Mouse (Mus musculus) limb, embryonic 15.5 days (tissue): Measurements from ENCODE around the gene March10. TPM values are rescaled to one million over a fixed set of nuclear protein-coding genes. Genes with fewer than 3 reads are reported as not detected.

Experiments used
- ATAC-seq: fragments of 200-750 bp; cut with Nextera tagmentation; 2 replicates; pipeline ENCODE4 v1.8.0; 2017; ENCODE audit warnings: low read depth, moderate TSS enrichment; ENCODE audit not compliant: insufficient number of reproducible peaks, low FRiP score, low TSS enrichment
- H3K27ac ChIP-seq: fragments of 300-500 bp; sonication (generic); 2 replicates; pipeline ENCODE4 v1.5.1; 2015; ENCODE audit warnings: moderate library complexity, mild to moderate bottlenecking, inconsistent platforms
- H3K27me3 ChIP-seq: fragments of 300-500 bp; sonication (generic); 2 replicates; pipeline ENCODE4 v1.6.1; 2015; ENCODE audit warnings: inconsistent platforms
- H3K36me3 ChIP-seq: fragments of 300-500 bp; sonication (generic); 2 replicates; pipeline ENCODE4 v1.6.1; 2015; ENCODE audit warnings: inconsistent platforms
- H3K4me1 ChIP-seq: fragments of 300-500 bp; sonication (generic); 2 replicates; pipeline ENCODE4 v1.6.1; 2015; ENCODE audit warnings: inconsistent platforms
- H3K4me2 ChIP-seq: fragments of 300-500 bp; sonication (generic); 2 replicates; pipeline ENCODE4 v1.6.1; 2015; ENCODE audit warnings: mild to moderate bottlenecking, inconsistent platforms
- H3K4me3 ChIP-seq: fragments of 300-500 bp; sonication (generic); 2 replicates; pipeline ENCODE4 v1.5.1; 2015; ENCODE audit warnings: mild to moderate bottlenecking, inconsistent platforms
- H3K9ac ChIP-seq: fragments of 300-500 bp; sonication (generic); 2 replicates; pipeline ENCODE4 v1.6.1; 2015; ENCODE audit warnings: inconsistent platforms
- H3K9me3 ChIP-seq: fragments of 300-500 bp; sonication (generic); 2 replicates; pipeline ENCODE4 v1.6.1; 2016; ENCODE audit warnings: inconsistent platforms
- WGBS: fragments of 180-500 bp; shearing (Covaris S2); methylation state at CpG from one replicate; pipeline ENCODE4 v1.1.7; 2015; 5-methylcytosine and 5-hydroxymethylcytosine counted together
- polyA plus RNA-seq: library from polyadenylated mRNA; unstranded; fragments of >200 nt; fragmentation: Nextera tagmentation; extraction: Ambion mirVana; gene quantifications from 2 replicates; pipeline ENCODE4 v1.2.1, GENCODE M21; 2015

Gene March10
- not detected in 2 replicates for polyA plus RNA-seq

DNA sequence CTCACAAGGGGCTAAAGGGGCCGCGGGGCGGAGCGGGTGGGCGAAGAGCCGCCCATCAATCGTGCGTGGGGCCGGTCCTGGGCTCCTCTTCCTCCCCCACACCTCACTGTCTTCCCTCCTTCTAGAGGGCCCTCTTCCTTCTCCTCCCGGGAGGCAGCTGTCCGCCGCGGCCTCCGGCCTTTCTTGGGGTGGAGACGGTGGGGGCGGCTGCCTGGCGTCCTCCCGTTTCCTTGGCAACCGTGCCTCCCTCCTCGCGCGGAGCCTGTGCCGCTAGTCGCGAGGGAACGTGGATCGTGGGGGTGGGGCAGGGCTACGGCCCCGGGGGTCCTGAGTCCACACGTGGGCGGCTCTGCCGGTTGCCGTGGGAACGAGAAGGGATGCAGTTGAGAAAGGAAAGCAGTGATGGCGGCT, at the start of gene March10:
TSS of gene March10 (minus strand) at position 239 of the 411 bp plus-strand sequence.
- peak within 1 kb of the TSS; percentile 48 for H3K4me3 ChIP-seq
- 0 out of 2 replicates have a peak, but pooled peaks cover 4% of the 10 kb centered on the region for H3K27me3 ChIP-seq
- WGBS = 2% methylated on average over 35 of the region's 35 CpGs
- H3K4me1 ChIP-seq = peaks cover 8% of the 10 kb centered on the region
- H3K36me3 ChIP-seq = no peaks in the 10 kb centered on the region
- H3K27ac ChIP-seq = no peak within 1 kb of the TSS
- no peaks in the 10 kb centered on the region for H3K9me3 ChIP-seq
- peak within 1 kb of the TSS; percentile 40; the same call in 1 of the 2 replicates for H3K9ac ChIP-seq
- no peak for ATAC-seq
- peak within 1 kb of the TSS; percentile 88 for H3K4me2 ChIP-seq

DNA sequence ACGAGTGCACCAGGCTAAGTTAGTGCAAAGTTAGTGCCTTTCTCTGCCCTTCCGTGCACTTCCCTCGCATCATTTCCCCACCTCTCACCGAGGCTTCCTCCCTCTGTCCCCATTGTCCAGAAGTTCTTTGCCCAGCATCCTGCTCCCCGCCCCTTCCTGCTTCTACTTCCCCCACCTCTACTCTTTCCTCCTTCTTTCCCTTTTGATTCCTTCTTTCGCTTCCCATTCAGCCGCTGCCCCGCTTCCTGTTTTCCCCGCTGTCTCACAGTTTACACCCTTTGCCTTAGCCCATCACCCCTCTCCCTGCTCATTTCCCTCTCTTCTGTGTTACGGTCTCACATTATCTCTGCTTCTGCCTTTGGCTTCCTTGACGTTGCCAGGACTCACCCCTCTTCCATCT, 49.8 kb upstream of the March10 start:
- Histone ChIP-seq H3K4me3 (no peak overlapping the region), H3K36me3 (no peaks in the 10 kb centered on the region), H3K9me3 (no peaks in the 10 kb centered on the region), H3K4me1 (peaks cover 32% of the 10 kb centered on the region), H3K4me2 (no peak overlapping the region), H3K27me3 (no peaks in the 10 kb centered on the region), H3K9ac (no peak overlapping the region), H3K27ac (peak overlapping the region; percentile 75; the same call in 1 of the 2 replicates)
- ATAC-seq = no peak
- WGBS = 79% methylated on average over 11 of the region's 11 CpGs

DNA sequence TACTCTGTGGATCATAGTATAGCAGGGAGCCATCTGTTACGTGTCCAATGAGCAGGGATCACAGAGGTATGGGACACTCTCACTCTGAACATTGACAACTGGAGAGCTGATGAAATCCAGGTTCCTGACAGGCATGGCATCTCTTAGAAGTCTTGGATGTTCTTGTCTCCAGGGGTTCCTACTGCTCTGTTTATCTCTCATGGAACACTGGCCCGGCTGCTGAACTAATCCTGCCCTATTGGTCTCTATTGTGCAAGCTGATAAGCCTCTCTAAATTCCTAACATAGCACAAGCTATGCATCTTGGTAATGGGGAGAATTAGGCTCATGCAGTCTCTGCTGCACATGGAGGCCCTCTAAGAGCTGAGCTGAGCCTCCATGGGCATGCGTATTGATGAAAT, 48.5 kb upstream of the March10 start:
- Histone ChIP-seq H3K9ac (no peak overlapping the region), H3K4me3 (no peak overlapping the region), H3K4me2 (no peak overlapping the region), H3K27me3 (no peaks in the 10 kb centered on the region), H3K9me3 (no peaks in the 10 kb centered on the region), H3K36me3 (no peaks in the 10 kb centered on the region), H3K4me1 (peaks cover 27% of the 10 kb centered on the region), H3K27ac (no peak overlapping the region)
- ATAC-seq = no peak
- 70% methylated on average over 3 of the region's 3 CpGs for WGBS

DNA sequence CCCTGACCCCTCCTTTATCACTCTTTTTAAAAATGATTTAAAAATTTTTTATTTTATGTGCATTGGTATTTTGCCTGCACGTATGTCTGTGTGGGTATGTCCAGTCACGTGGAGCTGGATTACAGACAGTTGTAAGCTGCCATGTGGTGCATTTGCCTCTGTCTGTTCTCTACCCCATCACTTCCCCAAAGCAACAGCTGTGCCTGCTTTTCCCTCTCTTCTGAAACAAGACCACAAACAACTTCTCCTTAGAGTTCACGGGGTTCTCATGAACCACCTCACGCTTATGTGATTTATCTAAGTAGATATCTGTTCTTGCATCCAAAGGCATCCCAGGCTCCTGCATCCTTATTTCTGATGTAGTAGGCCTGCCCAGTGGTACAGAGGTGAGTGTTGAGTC, 45.8 kb upstream of the March10 start:
- no peak overlapping the region for H3K27ac ChIP-seq
- no peak overlapping the region for H3K4me3 ChIP-seq
- H3K27me3 ChIP-seq = no peaks in the 10 kb centered on the region
- H3K9ac ChIP-seq = no peak overlapping the region
- peaks cover 14% of the 10 kb centered on the region for H3K4me1 ChIP-seq
- H3K9me3 ChIP-seq = no peaks in the 10 kb centered on the region
- WGBS = 83% methylated on average over 4 of the region's 4 CpGs
- ATAC-seq = no peak
- H3K4me2 ChIP-seq = no peak overlapping the region
- H3K36me3 ChIP-seq = no peaks in the 10 kb centered on the region

- H3K9me3 ChIP-seq = no peaks in the 10 kb centered on the region
- no peak overlapping the region for H3K4me3 ChIP-seq
- peaks cover 23% of the 10 kb centered on the region; the same call in 1 of the 2 replicates for H3K4me1 ChIP-seq
- no peaks in the 10 kb centered on the region for H3K27me3 ChIP-seq
- ATAC-seq = no peak
- no peak overlapping the region for H3K4me2 ChIP-seq
- 56% methylated on average over 6 of the region's 6 CpGs for WGBS
- no peak overlapping the region for H3K9ac ChIP-seq
- no peak overlapping the region for H3K27ac ChIP-seq
- H3K36me3 ChIP-seq = no peaks in the 10 kb centered on the region
Measured at GRCm38 (mm10) chr11:105497505-105497904, 41.0 kb upstream of the March10 start.

DNA sequence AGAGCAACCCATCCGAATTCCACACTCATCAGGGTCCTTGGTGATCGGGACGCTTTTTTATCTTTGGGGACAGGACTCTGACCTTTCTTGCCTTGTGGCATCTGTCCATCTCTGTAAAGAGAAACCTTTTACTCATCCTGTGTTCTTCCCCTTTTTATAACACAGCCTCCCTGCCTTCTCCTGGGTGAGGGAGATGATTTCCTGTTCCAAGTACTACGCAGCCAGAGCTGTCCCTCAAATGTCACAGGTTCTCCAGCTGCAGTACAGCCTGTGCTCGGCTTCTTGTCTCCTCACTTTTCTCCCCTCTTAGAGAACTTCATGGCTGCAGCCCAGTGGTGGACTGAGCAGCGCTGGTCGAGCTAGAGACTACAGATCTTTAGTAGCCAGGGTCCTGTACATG, 40.1 kb upstream of the March10 start:
- peaks cover 23% of the 10 kb centered on the region; the same call in 1 of the 2 replicates for H3K4me1 ChIP-seq
- H3K4me3 ChIP-seq = no peak overlapping the region
- H3K9ac ChIP-seq = no peak overlapping the region
- H3K27me3 ChIP-seq = no peaks in the 10 kb centered on the region
- 61% methylated on average over 7 of the region's 7 CpGs for WGBS
- no peak overlapping the region for H3K27ac ChIP-seq
- H3K9me3 ChIP-seq = no peaks in the 10 kb centered on the region
- H3K4me2 ChIP-seq = no peak overlapping the region
- H3K36me3 ChIP-seq = no peaks in the 10 kb centered on the region
- ATAC-seq = no peak

- Histone ChIP-seq H3K27me3 (no peaks in the 10 kb centered on the region), H3K27ac (no peak overlapping the region), H3K4me2 (peak overlapping the region; percentile 22), H3K4me3 (no peak overlapping the region), H3K36me3 (no peaks in the 10 kb centered on the region), H3K4me1 (peaks cover 23% of the 10 kb centered on the region; the same call in 1 of the 2 replicates), H3K9me3 (no peaks in the 10 kb centered on the region), H3K9ac (no peak overlapping the region)
- WGBS = 42% methylated on average over 18 of the region's 18 CpGs
- no peak for ATAC-seq
Measured at GRCm38 (mm10) chr11:105495591-105496270, 39.2 kb upstream of the March10 start.

DNA sequence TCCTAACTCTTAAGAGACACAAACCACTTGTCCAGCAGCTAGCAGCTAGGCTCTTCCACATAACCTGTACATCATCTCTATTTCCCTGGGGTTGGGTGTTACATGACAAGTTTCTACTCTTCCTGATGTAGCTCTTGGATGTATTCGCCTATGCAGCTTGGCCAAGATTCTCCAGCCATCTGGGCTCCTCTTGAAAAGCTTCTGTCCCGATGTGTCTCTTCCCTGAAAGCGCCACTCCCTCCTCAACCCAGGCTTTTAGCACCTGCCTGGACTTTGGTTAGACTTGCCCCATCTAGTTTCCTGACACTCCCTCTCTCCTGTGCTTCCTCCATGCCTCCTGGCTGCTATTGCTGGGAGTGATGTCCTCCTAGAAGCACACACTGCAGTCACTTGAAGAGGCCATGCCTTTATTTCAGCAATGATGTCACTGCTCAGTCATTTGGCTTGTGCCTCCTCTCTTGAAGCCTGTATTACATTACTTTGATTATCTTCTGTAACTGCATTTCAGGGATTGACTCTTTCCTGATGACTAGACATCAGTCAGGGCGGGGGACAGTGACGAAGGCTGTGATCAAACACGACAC, 38.3 kb upstream of the March10 start:
- no peak overlapping the region for H3K27ac ChIP-seq
- H3K4me2 ChIP-seq = no peak overlapping the region
- no peak overlapping the region for H3K9ac ChIP-seq
- ATAC-seq = no peak
- WGBS = 64% methylated on average over 6 of the region's 6 CpGs
- no peak overlapping the region for H3K4me3 ChIP-seq
- H3K9me3 ChIP-seq = no peaks in the 10 kb centered on the region
- peaks cover 23% of the 10 kb centered on the region; the same call in 1 of the 2 replicates for H3K4me1 ChIP-seq
- no peaks in the 10 kb centered on the region for H3K36me3 ChIP-seq
- H3K27me3 ChIP-seq = no peaks in the 10 kb centered on the region

- 83% methylated on average over 4 of the region's 4 CpGs for WGBS
- Histone ChIP-seq H3K4me1 (peaks cover 22% of the 10 kb centered on the region; the same call in 1 of the 2 replicates), H3K27me3 (no peaks in the 10 kb centered on the region), H3K36me3 (no peaks in the 10 kb centered on the region), H3K4me3 (no peak overlapping the region), H3K9ac (no peak overlapping the region), H3K9me3 (no peaks in the 10 kb centered on the region), H3K4me2 (no peak overlapping the region), H3K27ac (no peak overlapping the region)
- ATAC-seq = no peak
Measured at GRCm38 (mm10) chr11:105492392-105492791, 35.9 kb upstream of the March10 start.

DNA sequence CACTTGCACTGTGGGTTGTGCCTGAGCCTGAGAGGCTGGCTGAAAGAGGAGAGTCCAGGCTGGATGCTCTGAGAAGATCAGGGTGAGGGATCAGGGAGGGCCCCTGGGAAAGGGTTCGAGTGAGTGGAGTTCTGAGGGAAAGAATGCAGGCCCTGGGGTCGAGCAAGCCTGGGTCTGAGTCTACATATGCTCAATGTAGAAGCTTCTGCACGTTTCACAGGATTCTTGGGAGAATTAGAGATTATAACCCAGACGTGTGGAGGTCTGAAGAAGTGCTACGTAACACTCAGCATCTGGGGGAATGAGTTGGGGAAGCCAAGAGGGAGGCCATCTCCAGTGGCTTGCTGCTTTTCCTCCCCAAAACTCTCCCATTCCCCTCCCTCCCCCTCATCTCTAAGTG, 34.4 kb upstream of the March10 start:
- Histone ChIP-seq H3K9ac (no peak overlapping the region), H3K9me3 (no peaks in the 10 kb centered on the region), H3K4me3 (no peak overlapping the region), H3K4me1 (peaks cover 15% of the 10 kb centered on the region; the same call in 1 of the 2 replicates), H3K27ac (no peak overlapping the region), H3K27me3 (no peaks in the 10 kb centered on the region), H3K36me3 (no peaks in the 10 kb centered on the region), H3K4me2 (no peak overlapping the region)
- WGBS = 55% methylated on average over 5 of the region's 5 CpGs
- no peak for ATAC-seq

DNA sequence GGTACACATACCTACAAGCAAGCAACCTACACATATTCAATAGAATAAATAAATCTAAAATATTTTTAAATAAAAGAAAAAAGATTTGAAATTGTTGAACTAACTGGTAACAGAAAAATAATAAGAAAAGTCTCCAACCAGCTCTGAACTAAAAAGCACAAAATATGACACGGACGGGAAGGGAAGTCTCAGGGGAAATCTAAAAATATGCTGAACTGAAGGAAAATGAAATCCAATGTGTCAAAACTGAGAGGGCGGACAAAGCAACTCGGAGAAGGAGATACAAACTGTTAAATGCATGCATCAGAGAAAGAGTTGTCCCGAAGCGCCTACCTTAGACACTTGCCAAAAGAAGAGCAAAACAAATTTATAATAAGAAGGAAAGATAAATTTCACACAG, 28.9 kb upstream of the March10 start:
- no peak for ATAC-seq
- Histone ChIP-seq H3K36me3 (no peaks in the 10 kb centered on the region), H3K27ac (no peak overlapping the region), H3K9me3 (no peaks in the 10 kb centered on the region), H3K4me1 (no peaks in the 10 kb centered on the region), H3K4me3 (no peak overlapping the region), H3K9ac (no peak overlapping the region), H3K27me3 (no peaks in the 10 kb centered on the region), H3K4me2 (no peak overlapping the region)
- 66% methylated on average over 6 of the region's 6 CpGs for WGBS

- ATAC-seq = no peak
Measured at GRCm38 (mm10) chr11:105484993-105485392, 28.5 kb upstream of the March10 start.

More at GRCm38 (mm10) chr11:105484993-105485392, 28.5 kb upstream of the March10 start:
- no peak overlapping the region for H3K9ac ChIP-seq
- no peak overlapping the region for H3K27ac ChIP-seq
- no peaks in the 10 kb centered on the region for H3K9me3 ChIP-seq
- H3K4me2 ChIP-seq = no peak overlapping the region
- no peaks in the 10 kb centered on the region for H3K36me3 ChIP-seq
- no peaks in the 10 kb centered on the region for H3K27me3 ChIP-seq
- no peak overlapping the region for H3K4me3 ChIP-seq
- H3K4me1 ChIP-seq = no peaks in the 10 kb centered on the region
- WGBS = 67% methylated on average over 6 of the region's 6 CpGs
